Mouse (Mus musculus): ENCODE measurements around the gene Dnlz. TPM values are rescaled to one million over a fixed set of nuclear protein-coding genes. Genes with fewer than 3 reads are reported as not detected.

Dnlz gene
- total RNA-seq (2023): 10 to 100 TPM; 10.7 to 11.2 TPM

GRCm38 (mm10) chr2:26351358-26352290 is at the start of gene Dnlz:
Gene Dnlz (minus strand): TSS chr2:26352110.

GRCm38 (mm10) chr2:26389154-26389690 is 37.3 kb upstream of the Dnlz start, which contains the start of the genes Entr1 and Pmpca:
Gene Entr1 (minus strand): TSS chr2:26389316.
Gene Pmpca (plus strand): TSS chr2:26389339.

GRCm38 (mm10) chr2:26380131-26380771 is 28.3 kb upstream of the Dnlz start, which contains the start of gene Snapc4:
Gene Snapc4 (minus strand): TSS chr2:26380653.

GRCm38 (mm10) chr2:26360772-26361171 is 8.9 kb upstream of the Dnlz start, which contains the start of gene Card9:
Gene Card9 (minus strand): TSS chr2:26360918.

GRCm38 (mm10) chr2:26315072-26315924 is 36.6 kb downstream of the Dnlz start, which contains the start of gene Gpsm1:
Gene Gpsm1 (plus strand): TSS chr2:26315515.

Other genes with a start within 250 kb of the Dnlz start
- 1 to 10 TPM in 1 of 2 experiments, under 1 TPM in 1; 0.42 to 1.9 TPM for gene Nacc2, start 228.9 kb downstream of the Dnlz start, total RNA-seq (2023)
- not detected for gene Lhx3, start 143.8 kb downstream of the Dnlz start, total RNA-seq (2023)
- 1 to 10 TPM; 8.6 to 8.9 TPM for gene Qsox2, start 114.6 kb downstream of the Dnlz start, total RNA-seq (2023)
- not detected for gene Ccdc187, start 57.6 kb downstream of the Dnlz start, total RNA-seq (2023)
- 10 to 100 TPM; 32.2 to 32.4 TPM for gene Gpsm1, start 36.6 kb downstream of the Dnlz start, total RNA-seq (2023)
- gene Card9, start 8.8 kb upstream of the Dnlz start, total RNA-seq (2023): not detected
- 100 to 1,000 TPM; 107 to 122 TPM for gene Snapc4, start 28.5 kb upstream of the Dnlz start, total RNA-seq (2023)
- gene Entr1, start 37.2 kb upstream of the Dnlz start, total RNA-seq (2023): 100 to 1,000 TPM; 138 to 150 TPM
- gene Pmpca, start 37.2 kb upstream of the Dnlz start, total RNA-seq (2023): 10 to 100 TPM; 89.9 to 99.2 TPM
- 10 to 100 TPM; 35.6 to 36.4 TPM for gene Inpp5e, start 57.1 kb upstream of the Dnlz start, total RNA-seq (2023)
- gene Sec16a, start 93.1 kb upstream of the Dnlz start, total RNA-seq (2023): 100 to 1,000 TPM in 1 of 2 experiments, 10 to 100 TPM in 1; 80.5 to 105 TPM
- 10 to 100 TPM; 33.9 to 35.8 TPM for gene Notch1, start 164.6 kb upstream of the Dnlz start, total RNA-seq (2023)
- gene Egfl7, start 227.9 kb upstream of the Dnlz start, total RNA-seq (2023): 1 to 10 TPM in 1 of 2 experiments, not detected in 1; 1.6 TPM
- not detected for gene Gm20532, start 234.5 kb upstream of the Dnlz start, total RNA-seq (2023)

All from B cell, adult 67 days (primary cell).